Mouse (Mus musculus): Measurements from ENCODE around the gene Sbno2.

Sbno2 gene

GRCm38 (mm10) chr10:80018739-80019297, 86.6 kb downstream of the Sbno2 start:
- DNase-seq (ENCODE audit: low read depth), result peak; percentile 85

GRCm38 (mm10) chr10:80017771-80018170, 87.6 kb downstream of the Sbno2 start:
- DNase-seq (ENCODE audit: low read depth), result peak; percentile 74

- peak; percentile 97 for DNase-seq (ENCODE audit: low read depth)
Observed at GRCm38 (mm10) chr10:80017361-80017760, 88.0 kb downstream of the Sbno2 start.

- DNase-seq (ENCODE audit: low read depth), result peak; percentile 84
Observed at GRCm38 (mm10) chr10:80016931-80017330, 88.4 kb downstream of the Sbno2 start.

- DNase-seq (ENCODE audit: low read depth), result peak; percentile 95
Observed at GRCm38 (mm10) chr10:80016511-80016910, 88.9 kb downstream of the Sbno2 start, which contains the start of gene Arhgap45. Gene Arhgap45, plus strand, starts transcription at chr10:80016653.

GRCm38 (mm10) chr10:80015583-80015982, 89.8 kb downstream of the Sbno2 start:
- no peak for DNase-seq (ENCODE audit: low read depth)

GRCm38 (mm10) chr10:80014484-80015290, 90.7 kb downstream of the Sbno2 start:
- peak; percentile 46 for DNase-seq (ENCODE audit: low read depth)

GRCm38 (mm10) chr10:80013609-80014008, 91.8 kb downstream of the Sbno2 start:
- no peak for DNase-seq (ENCODE audit: low read depth)

- DNase-seq (ENCODE audit: low read depth), result no peak
Observed at GRCm38 (mm10) chr10:80011740-80012139, 93.6 kb downstream of the Sbno2 start.

Data from induced T-regulatory cell, adult 2 months (primary cell).